Mouse (Mus musculus) ovary, postnatal 10 days (tissue): Measurements from ENCODE around the gene Cacna1g.
"Not testable (repeated sequence)": the region's sequence is repeated elsewhere in the genome, so short reads cannot be mapped to it uniquely, and the experiment has no call there.

Experiments used
- DNase-seq: peaks from one replicate; pipeline ENCODE4 v3.0.0; 2022; ENCODE audit warnings: low spot score

The Cacna1g gene

DNA sequence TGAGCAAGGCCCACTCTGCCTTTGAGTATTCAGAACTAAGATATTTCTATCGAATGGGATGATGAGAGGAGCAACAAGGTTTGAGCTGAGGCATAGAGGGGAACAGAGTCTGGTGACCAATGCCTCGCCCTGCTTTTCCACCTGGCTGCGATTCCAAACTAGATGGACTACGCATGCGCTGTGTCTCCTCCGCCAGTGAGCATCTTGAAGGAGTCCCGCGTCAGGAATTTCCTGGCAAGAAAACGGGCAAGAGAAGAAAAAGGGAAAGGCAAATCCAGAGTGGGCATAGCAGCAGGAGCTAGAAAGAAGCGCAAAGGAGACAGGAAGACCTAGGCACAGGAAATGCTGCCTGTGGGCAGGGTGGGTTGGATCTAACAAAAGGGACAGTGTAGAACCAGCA lies 70.2 kb downstream of the Cacna1g start:
- DNase-seq = no peak

DNA sequence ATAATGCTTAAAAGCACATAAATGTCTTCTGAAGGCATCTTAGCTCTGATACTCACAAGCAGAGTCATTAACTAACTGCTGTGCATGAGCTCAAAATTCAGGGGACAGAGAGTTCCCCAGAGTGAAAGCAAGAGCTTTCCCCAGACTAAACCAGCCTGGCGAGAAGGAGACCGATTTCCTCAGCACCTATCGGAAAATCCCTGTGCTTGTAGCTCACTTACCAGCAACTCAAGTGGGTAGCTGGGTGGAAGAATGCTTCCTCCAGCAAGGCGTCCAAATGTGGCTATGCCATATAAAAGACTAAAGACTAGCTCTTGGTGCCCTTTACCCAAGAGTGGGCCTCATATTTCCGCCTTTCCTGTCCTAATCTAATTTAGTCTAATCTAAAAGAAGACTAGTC lies 71.3 kb downstream of the Cacna1g start:
- DNase-seq = no peak

DNA sequence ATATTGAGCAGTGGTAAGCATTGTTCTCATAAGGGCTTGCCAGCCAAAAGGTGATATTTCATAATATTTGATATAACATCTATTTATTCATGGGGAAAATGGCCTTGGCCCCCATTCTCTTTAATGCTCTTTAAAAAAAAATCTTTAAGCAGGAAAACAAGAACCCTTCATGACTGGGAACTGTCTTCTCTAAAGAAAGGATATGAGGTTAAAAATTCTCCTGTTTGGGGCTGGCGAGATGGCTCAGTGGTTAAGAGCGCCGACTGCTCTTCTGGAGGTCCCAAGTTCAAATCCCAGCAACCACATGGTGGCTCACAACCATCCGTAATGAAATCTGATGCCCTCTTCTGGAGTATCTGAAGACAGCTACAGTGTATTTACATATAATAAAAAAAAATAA lies 72.0 kb downstream of the Cacna1g start:
- not testable (repeated sequence) for DNase-seq

DNA sequence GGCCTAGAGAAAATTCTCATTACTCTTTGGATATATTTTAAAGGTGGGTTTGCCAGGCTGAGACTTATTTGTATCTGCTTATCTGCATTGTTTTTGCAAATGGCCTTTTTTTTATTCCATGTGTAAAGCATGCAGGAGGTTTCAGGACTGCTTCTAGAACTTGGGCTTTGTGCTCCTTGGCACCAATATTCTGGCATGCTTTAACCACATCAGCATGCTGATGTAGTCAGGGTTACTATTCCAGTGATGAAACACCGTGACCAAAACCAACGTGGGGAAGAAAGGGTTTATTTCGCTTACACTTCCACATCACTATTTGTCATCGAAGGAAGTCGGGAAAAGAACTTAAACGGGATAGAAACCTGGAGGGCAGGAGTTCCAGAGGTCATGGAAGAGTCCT lies 73.0 kb downstream of the Cacna1g start:
- DNase-seq = no peak

DNA sequence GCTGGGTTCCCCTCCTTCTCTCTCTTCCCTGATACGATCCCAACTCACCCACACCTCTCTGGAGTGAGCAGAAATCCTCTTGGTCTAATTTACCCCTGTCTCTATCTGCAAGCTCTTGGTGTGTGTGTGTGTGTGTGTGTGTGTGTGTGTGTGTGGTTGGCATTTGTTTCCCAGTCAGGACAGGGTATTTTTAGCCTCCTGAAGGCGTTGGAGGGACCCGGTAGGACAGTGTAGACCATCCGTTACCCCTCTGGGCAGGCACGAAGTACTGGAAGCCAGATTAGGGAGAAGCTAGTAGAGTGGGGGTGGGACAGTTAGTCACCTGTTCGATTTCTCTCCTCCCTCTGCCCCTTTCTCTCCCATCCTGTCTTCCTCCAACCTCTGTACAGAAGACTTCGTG lies 79.9 kb downstream of the Cacna1g start:
- DNase-seq = no peak

DNA sequence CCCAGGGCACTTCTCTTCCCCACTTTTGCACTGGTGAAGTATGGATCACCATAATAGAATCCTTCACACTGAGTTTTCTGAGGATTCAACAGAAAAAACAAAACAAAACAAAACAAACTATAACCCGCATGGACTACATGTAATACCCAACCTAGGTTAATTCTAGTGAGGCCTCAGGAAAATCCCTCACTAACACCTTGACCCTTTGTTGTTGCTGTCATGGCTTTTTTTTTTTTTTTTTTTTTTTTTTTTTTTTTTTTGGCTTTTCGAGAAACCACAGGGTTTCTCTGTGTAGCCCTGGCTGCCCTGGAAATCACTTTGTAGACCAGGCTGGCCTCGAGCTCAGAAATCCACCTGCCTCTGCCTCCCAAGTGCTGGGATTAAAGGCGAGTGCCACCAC lies 80.5 kb downstream of the Cacna1g start:
- DNase-seq = not testable (repeated sequence)

DNA sequence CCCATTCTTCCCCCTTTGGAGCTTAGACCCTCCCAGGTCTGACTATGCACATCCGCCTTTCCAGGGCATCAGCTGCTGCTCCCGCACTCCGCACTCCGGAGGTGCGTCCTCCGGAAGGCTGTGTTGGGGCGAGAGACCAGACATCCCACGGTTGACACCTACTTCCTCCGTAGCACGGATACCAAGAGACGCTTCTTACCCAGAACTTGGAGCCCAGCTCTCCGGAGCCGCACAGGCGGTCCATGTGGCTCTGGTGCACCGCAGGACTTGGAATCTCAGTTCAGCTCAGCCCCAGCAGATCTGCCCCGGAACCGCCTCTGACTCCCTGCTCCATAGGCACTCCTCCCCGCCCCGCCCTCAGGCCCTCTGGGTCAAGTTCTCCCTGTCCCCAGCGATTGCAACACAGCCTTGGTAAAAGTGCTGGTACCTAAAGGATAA lies 81.3 kb downstream of the Cacna1g start, which contains the start of gene Abcc3:
Gene Abcc3 (minus strand): TSS at position 326 of the 438 bp plus-strand sequence.
- DNase-seq = peak; percentile 29

DNA sequence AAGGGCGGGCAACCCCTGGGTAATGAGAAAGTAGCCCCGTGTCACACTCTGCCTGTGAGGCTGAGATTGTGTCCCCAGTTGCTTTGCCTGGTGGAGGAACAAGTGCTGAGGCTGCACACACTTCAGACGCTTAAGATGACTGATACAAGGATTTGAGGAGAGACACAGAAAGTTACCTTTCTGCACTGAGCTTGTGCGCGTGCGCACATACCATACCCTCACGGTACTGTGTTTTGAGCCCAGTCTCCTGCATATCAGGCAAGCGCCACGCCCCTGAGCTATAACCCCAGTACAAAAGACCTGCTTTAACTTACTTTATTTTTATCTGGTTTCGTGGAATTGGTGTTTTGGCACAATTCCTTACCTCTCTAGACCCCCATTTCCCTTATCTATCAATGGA lies 82.3 kb downstream of the Cacna1g start:
- no peak for DNase-seq

DNA sequence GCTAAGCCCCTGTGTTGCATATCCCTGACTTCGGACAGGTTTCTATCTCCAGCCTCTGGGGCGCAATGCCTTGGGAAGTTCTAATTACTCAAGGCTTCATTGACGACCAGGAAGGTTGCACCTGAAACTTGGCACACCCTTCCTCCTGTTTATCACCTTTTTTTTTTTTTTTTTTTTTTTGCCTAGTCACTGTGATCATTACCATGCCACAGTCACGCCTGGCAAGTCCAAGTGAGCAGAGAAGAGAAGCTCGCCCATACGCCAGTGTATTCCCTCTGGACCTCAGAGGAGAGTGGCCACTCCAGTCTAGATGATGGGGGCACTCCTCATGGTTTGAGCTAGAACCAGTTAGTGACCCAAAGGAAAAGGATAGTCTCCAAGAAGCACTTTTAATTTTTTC lies 83.2 kb downstream of the Cacna1g start:
- DNase-seq = no peak

DNA sequence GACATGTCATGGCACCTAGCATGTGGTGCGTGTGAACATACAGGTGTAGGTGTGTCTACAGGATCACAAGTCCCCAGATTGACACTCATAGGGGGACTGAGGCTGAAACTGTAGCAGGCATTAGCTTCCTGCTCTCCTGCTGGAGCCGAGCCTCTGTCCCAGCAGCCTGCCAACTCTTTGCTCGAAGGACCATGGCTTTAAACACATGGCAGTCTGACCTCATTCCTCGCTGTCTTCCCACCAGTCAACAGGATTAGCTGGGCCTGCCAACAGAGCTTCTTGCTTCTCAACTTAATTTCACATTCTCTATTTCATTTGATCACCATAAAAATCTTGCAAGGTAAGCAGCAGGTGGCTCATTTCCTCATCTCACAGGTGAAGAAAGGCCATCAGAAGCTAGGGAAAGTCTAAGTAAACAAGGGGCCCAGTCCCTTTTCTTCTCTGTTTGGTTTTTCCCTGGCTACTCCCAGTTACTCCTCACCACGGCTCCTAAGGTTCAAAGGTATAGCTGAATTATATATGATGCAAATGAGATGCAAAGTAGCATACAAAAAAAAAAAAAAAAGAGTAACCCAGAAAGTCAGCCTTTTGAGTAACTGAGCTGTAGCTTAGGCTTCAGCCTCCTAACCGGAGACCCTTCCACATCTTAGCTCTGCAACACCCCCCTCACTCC lies 84.1 kb downstream of the Cacna1g start:
- DNase-seq = no peak

DNA sequence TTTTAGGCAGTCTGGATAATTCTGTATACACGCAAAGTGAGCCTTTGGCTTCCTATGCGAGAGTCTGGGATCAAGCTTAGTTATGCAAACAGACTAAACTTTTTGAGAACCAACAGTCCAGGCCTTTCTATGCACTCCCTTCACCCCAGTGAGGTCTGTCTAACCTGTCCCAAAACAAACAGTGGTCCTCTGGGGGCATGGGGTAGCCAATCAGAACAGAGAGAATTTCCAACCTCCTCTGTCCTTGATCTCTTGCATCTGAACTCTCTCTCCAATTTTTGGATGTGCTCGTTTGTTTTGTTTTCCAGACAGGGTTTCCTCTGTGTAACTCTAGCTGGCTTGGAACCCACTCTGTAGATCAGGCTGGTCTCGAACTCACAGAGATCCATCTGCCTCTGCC lies 85.0 kb downstream of the Cacna1g start:
- no peak for DNase-seq

DNA sequence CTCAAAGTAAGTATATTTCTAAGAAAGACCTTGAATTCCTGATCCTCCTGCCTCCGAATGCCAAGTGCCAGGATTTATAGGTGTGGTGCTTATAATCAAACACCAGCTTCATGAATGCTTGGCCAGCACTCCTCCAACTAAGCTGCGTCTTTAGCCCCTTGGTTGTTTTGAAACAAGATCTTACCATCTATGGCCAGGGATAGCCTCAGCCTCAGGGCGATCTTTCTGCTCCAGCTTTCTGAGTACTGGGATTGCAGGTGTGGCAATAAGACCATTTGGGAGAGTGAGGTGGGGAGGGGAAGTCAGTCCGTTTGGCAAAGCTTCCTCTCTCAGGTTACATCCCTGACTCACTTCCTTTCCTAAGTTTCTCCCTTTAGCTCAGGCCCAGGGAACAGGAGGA lies 86.2 kb downstream of the Cacna1g start:
- DNase-seq = no peak

DNA sequence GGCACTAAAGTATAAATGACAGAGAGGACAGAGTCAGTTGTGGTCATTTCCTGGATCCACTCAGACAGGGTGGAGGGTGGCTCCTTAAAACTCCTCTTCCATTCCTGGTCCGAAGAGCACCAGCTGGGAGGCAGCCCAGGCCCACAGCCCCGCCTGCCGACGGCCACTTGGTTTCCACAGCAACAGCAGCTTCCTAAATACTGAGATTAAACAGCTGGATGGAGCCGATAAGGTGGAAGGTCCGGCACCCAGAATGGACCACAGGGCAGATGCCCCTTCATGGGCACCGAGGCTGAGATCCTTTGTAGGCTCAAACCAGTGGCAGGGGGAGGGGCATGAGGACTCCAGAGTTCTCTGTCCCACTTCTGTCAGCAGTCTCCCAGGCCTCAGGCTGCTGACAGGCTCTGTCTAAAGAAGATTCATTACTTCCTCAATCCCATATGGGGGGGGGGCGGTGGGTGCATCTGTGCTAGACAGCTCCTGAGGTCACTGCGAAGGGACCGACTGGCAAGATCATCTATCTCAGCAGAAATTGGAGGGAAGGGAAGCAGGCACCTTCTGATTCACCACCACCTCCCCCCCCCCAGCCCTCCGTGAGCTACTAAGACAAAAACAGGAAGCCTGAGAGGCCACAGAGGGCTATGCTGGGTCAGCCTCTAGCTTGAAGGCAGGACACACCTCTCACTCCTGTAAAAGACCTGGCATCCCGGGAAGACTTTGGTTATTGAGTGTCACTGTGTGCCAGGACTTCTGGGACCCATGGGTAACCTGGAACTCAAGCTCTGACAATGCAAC lies 87.8 kb downstream of the Cacna1g start:
- DNase-seq = no peak

DNA sequence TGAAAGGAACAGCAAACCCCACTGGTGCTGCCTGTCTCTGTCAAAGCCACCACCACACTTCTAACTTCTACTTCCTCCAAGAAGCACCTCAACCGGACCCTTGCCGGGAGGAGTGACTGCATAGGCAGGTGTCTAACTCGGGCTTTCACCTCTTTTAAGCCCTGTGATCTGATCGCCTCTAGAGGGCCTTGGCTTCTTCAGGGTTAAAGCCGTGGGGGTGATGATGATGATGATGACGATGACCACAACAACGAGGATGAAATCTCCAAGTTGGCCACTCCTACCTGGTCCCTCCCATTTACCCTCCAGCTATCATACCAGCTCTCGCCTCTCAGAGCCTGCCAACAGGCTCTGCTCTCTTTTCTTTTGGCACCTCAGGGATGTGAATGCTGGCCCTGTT lies 94.3 kb downstream of the Cacna1g start:
- no peak for DNase-seq

DNA sequence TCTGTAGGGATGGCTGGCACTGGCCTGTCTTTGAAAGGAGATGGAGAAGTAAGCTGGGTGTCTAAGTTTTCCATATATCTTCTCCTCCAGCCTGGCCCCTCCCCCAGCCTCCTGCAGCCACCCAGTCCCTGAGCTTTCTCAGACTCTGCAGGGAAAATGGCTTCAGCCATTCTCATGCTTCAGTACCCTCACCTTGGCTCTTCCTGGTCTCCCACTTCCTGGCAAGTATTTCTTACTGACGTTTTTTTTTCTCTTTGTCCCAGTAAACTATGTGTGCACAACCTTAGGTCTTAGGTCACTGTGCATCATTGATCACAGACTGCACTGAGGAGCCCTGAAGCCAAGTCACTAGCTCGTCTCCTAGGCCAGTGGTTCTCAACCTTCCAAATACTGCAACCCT lies 94.9 kb downstream of the Cacna1g start:
- no peak for DNase-seq

DNA sequence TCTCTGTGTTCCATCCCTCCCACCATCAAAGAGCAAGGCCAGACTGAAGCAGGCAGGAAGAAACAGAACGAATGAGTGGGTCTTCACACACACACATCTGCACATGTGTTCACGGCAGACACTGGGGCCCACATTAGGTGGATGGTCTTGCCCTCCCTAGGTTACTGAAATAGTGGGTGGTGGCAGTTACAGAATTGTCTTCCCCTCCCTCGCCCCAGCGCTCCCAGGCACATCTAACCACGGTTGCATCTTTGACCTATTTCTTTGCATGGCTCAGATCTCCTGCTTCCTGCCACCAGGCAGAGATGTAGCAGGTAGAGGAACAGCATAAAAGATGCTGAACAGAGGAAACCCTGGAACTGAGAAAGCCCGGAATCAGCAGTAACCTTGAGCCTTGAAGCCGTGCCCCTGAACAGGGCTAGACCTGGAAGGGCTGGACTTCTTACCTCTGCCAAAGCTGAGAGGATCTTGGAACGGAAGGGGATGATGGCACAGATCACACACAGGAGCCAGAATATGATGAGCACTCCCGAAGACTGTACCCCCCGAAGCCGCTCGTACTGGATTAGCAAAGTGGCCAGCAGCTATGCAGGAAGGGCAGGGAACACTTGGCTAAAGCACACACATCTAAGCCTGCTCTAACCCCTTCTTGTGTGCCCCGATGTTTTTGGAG lies 99.6 kb downstream of the Cacna1g start:
- DNase-seq = no peak

DNA sequence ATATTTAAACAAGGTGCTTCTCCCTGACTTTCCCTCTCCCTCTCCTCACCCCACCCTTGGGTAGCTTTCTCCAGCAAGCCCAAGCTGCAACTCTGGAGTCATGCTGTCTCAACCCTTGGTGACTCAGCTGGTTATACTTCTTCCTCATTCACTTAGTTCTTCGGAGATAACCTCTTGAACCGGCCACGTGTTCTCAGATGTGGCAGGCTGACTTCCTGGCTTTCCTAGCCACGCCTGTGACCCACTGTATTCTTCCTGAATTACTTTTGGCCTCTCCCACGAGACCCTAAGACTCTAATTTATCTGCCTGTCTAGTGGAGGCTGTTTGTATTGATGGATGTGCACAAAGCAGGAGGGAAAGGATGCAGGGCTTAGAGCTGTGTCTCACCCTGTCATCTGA lies 103.2 kb downstream of the Cacna1g start:
- no peak for DNase-seq

DNA sequence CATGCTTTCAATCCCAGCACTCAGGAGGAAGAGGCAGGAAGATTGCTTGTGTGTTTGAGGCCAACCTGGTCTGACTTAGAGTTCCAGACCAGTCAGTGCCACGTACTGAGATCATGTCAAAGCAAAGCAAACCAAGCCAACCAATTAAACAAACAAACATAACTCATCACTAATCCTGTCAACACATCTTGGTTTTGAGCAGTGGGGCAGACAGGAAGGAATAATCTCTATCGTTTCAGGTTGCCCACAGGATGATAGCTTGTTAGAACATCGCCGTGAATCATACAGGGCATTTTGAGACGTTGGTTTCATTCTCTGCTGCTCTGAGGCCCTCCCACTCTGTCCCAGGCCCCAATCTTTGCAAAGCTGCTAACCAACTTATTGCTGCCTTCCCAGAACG lies 104.0 kb downstream of the Cacna1g start:
- no peak for DNase-seq

DNA sequence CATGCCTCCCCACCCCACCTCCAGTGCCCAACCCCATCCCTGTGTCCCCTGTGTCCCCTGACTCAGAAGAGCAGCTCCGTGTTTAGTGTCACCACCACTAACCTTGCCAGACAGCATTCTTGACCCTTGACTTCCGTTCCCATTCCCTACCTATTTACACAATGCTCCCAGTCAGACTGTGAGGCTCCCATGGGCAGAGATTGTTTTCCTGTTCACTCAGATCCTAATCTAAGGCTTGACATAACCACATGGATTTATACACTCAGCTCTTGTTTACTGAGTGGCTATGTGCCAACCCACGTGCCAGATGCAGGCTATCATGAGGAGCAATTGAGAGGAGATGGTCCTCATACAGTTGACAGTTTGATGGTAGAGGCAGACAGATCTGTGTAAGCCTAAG lies 108.7 kb downstream of the Cacna1g start:
- no peak for DNase-seq

DNA sequence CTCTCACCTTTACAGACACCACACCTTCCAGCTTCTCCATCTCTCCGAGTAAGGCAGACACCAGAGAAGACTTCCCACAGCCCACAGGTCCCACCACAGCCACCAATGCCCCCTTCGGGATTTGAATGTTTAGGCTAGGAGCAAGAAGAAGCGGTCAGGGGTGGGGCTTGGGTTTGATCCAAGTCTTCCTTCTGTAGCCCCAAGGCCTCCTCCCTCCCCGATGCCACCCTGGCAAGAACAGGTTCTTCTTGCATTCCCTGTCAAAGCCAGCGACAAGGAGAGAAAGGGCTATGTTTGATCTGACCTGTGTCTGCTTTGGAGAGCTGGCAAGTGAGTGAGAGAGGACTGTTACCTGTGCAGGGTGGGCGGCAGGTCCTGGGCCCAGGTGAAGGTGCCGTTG lies 110.3 kb downstream of the Cacna1g start:
- DNase-seq = no peak

DNA sequence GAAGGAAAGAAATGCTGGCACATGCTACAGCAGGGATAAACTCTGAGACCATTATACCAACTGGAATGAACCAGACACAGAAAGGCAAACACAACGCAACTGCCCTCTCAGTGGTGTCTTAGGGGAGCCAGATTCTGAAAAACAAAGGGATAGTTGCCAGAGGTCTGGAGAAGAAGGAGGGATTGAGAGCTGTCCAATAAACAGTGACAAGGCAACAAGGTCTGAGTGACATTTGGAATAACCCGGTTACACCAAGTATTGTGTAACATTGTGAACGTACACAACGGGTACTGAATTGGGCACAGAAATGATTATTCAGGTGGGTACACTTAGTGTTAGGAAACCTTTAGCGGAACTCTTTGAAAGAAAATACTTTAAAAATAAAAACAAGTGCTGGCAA lies 111.9 kb downstream of the Cacna1g start:
- DNase-seq = no peak

DNA sequence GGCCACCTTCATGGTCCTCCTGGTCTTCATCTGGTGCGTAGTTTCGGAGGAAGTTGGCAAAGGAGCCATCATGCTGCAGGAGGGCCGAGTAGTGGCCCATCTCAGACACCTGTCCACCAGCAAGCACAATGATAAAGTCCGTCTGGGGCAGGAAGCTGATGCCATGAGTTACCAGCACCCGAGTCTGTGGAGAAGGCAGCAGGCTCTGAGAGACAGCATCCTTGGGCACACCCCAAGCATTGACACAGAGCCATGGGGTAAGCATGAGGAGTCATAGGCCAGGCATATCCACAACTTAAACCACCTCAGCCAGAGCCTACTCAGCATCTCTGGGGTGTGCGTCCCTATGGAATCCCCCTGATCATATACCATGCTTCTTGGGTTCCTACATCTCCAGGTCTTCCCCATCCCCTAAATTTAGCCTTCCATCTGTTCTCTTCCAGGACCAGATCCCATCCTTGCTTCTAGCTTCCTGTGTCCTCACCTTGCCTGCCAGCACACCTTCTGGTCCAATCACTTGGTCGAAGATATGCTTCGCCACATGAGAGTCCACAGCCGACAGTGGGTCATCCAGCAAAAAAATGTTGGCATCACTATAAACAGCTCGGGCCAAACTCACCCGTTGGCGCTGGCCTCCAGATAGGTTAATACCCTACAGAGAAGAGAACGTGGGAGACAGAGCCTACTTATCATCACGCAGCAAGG lies 112.7 kb downstream of the Cacna1g start:
- no peak for DNase-seq

DNA sequence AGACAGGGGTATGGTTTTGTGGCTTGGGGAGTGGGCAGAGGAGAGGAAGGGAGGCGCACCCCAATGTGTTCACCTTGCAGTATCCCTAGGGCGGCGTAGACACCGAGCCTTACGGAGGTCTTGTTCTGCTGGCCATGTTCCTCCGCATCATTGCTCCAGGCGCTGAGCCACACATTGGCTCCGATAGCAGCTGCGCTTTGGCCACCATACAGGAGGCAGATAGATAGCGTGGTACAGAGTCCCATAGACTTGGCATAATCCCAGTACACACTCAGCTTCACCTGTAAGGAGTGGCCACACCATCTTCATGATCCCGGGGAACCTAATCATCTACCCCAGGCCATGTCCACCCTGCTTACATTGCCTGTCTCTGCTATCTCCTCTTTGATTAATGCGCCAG lies 114.8 kb downstream of the Cacna1g start:
- no peak for DNase-seq
